Mouse (Mus musculus) heart, postnatal 10 days (tissue): ENCODE data around the gene 4930564D02Rik. TPM values are rescaled to one million over a fixed set of nuclear protein-coding genes. Genes with fewer than 3 reads are reported as not detected.

Experiments used
- DNase-seq, 2 experiments: peaks; one replicate each; pipeline ENCODE4 v3.0.0; 2021
- intact Hi-C: fragments of 180-260 bp; cut with DNase I; formaldehyde crosslinking; loops from one replicate; pipeline ENCODE4 v1.15.1; 2025
- total RNA-seq, 2 experiments: library from RNA; stranded (reverse); gene quantifications; 2 replicates each; pipeline ENCODE4 v1.2.3; 2021

4930564D02Rik gene
- not detected for total RNA-seq

- no peak for DNase-seq
- intact Hi-C loops: no loop called here
These were observed at the start of gene 4930564D02Rik for GRCm38 (mm10) chr3:105066544-105066943. Gene 4930564D02Rik (plus strand): TSS chr3:105066844.

- intact Hi-C loops: loop anchor here (2.0 kb wide), 1 partner anchor 21 kb away; no protein-coding TSS in a partner anchor
These were observed 49.3 kb upstream of the 4930564D02Rik start for GRCm38 (mm10) chr3:105017314-105017713.

GRCm38 (mm10) chr3:105018085-105018782 lies 48.4 kb upstream of the 4930564D02Rik start:
- DNase-seq: no peak
- intact Hi-C loops: no loop called here

More at GRCm38 (mm10) chr3:105017314-105017713, 49.3 kb upstream of the 4930564D02Rik start:
- DNase-seq: no peak

- intact Hi-C loops: no loop called here
These were observed 47.9 kb upstream of the 4930564D02Rik start for GRCm38 (mm10) chr3:105018783-105019105.

GRCm38 (mm10) chr3:105019826-105020692 lies 46.6 kb upstream of the 4930564D02Rik start:
- intact Hi-C loops: loop anchor here (2.0 kb wide), 1 partner anchor 17 kb away; no protein-coding TSS in a partner anchor
- DNase-seq: peak; percentile 41 to 46

More at GRCm38 (mm10) chr3:105018783-105019105, 47.9 kb upstream of the 4930564D02Rik start:
- no peak for DNase-seq

GRCm38 (mm10) chr3:105023371-105024005 lies 43.2 kb upstream of the 4930564D02Rik start:
- no peak for DNase-seq
- intact Hi-C loops: loop anchor here (2.0 kb wide), 1 partner anchor 29 kb away; the partner anchor contains the start of gene Cttnbp2nl

- no peak for DNase-seq
- intact Hi-C loops: loop anchor here (2.0 kb wide), 2 partner anchors 16 kb away; partner anchors contain the start of gene Cttnbp2nl
These were observed 30.3 kb upstream of the 4930564D02Rik start for GRCm38 (mm10) chr3:105036281-105036847.

- intact Hi-C loops: loop anchor here (2.0 kb wide), 2 partner anchors 15 to 17 kb away; partner anchors contain the start of gene Cttnbp2nl
- no peak for DNase-seq
These were observed 29.3 kb upstream of the 4930564D02Rik start for GRCm38 (mm10) chr3:105037240-105037770.

GRCm38 (mm10) chr3:105040002-105040401 lies 26.6 kb upstream of the 4930564D02Rik start:
- no peak for DNase-seq
- intact Hi-C loops: no loop called here

- DNase-seq: no peak
- intact Hi-C loops: no loop called here
These were observed 25.5 kb upstream of the 4930564D02Rik start for GRCm38 (mm10) chr3:105040983-105041625.

GRCm38 (mm10) chr3:105043746-105044145 lies 22.9 kb upstream of the 4930564D02Rik start:
- intact Hi-C loops: no loop called here
- DNase-seq: no peak

- no peak for DNase-seq
- intact Hi-C loops: no loop called here
These were observed 19.8 kb upstream of the 4930564D02Rik start for GRCm38 (mm10) chr3:105046870-105047269.

GRCm38 (mm10) chr3:105047616-105048015 lies 19.0 kb upstream of the 4930564D02Rik start:
- DNase-seq: peak; percentile 77 to 80
- intact Hi-C loops: no loop called here

- no peak for DNase-seq
- intact Hi-C loops: no loop called here
These were observed 16.8 kb upstream of the 4930564D02Rik start for GRCm38 (mm10) chr3:105049848-105050247.

- intact Hi-C loops: no loop called here
These were observed 15.5 kb upstream of the 4930564D02Rik start for GRCm38 (mm10) chr3:105051103-105051502.

GRCm38 (mm10) chr3:105052171-105052936 lies 14.3 kb upstream of the 4930564D02Rik start:
- DNase-seq: no peak
- intact Hi-C loops: loop anchor here (2.0 kb wide), 2 partner anchors 16 to 30 kb away; no protein-coding TSS in a partner anchor

More at GRCm38 (mm10) chr3:105051103-105051502, 15.5 kb upstream of the 4930564D02Rik start:
- no peak for DNase-seq

- intact Hi-C loops: loop anchor here (2.0 kb wide), 2 partner anchors 16 to 30 kb away; no protein-coding TSS in a partner anchor
- DNase-seq: peak; percentile 99
These were observed 13.5 kb upstream of the 4930564D02Rik start, which contains the start of gene Cttnbp2nl for GRCm38 (mm10) chr3:105052937-105053697. Gene Cttnbp2nl (minus strand): TSS chr3:105053146.

GRCm38 (mm10) chr3:105053698-105054001 lies 13.0 kb upstream of the 4930564D02Rik start:
- intact Hi-C loops: loop anchor here (2.0 kb wide), 3 partner anchors 17 to 189 kb away; partner anchors contain the start of genes Capza1 and St7l
- no peak for DNase-seq
